Mouse (Mus musculus) Muller cell, postnatal 12 days (primary cell): ENCODE measurements around the gene Fkbp10.

Source experiments
- DNase-seq: peaks from one replicate; pipeline ENCODE4 v3.0.0-alpha.2; 2015; ENCODE audit errors: inconsistent ontology term

Fkbp10 gene

GRCm38 (mm10) chr11:100414914-100415822 is at the start of gene Fkbp10:
Gene Fkbp10, plus strand, starts transcription at chr11:100415697.
- peak; percentile 91 for DNase-seq

GRCm38 (mm10) chr11:100369145-100369544 is 46.4 kb upstream of the Fkbp10 start:
- no peak for DNase-seq

GRCm38 (mm10) chr11:100369822-100370221 is 45.7 kb upstream of the Fkbp10 start:
- DNase-seq: no peak

DNA sequence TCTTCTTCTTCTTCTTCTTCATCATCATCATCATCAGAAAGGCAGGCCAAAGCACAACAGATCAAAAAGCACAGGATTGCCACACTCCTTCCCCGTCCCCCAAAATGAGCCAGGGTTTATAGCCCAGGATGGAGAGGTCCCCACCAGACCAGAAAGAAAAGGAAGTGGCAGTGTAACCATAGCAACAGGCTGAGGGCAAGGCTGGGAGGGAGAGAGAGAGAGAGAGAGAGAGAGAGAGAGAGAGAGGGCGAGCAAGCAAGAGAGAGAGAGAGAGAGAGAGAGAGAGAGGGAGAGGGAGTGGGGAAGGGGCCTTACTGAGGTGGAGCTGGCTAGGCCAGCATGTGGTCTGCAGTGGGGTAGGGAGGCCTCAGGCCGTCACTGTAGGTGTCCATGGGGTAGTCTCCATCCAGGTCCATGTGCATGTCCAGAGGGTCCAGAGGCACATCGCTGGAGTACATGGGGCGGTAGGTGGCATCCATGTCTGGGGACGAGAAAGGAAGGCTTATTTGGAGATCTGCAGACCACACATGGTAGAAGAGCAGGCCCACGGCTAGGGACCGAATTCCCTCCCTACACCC is 43.4 kb upstream of the Fkbp10 start:
- DNase-seq: no peak

DNA sequence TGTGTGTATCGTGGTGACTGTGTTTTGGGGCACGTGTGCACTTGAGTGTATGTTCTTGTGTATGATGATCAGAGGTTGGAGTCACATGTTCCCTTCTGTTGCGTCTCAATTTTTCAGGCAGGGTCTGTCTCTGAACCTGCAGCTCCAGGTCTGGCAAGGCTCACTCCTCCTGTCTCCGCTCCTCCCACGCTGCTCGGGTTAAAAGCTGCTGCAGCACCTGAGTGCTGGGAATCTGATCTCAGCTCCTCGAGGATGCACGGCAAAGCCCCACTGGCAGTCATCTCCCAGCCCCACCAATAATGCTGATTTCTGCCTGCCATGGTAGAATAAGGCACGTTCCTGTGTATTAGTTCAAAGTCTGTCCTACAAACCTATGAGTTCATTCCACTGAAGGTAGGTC is 40.4 kb upstream of the Fkbp10 start:
- no peak for DNase-seq

GRCm38 (mm10) chr11:100376005-100376404 is 39.5 kb upstream of the Fkbp10 start:
- peak; percentile 18 for DNase-seq

- no peak for DNase-seq
Observed at GRCm38 (mm10) chr11:100376746-100377389, 38.6 kb upstream of the Fkbp10 start.

DNA sequence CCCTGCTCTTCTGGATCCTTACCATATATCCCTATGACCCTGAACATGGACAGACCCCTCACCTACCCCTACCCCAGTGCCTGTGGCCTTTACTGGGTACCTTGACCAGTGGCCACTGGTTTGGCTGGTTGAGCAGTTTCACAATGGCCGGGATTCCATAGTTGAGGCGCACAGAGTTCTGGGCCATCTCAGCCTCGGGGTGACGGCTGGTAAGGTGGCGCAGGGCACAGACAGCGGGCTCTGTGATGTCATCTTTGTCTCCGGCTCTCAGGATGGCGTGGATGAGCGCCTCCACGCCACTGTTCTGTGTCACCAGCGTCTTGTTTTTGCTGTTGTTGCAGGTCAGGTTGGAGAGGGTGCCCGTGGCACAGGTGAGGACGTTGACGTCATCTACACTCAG is 37.5 kb upstream of the Fkbp10 start:
- no peak for DNase-seq

DNA sequence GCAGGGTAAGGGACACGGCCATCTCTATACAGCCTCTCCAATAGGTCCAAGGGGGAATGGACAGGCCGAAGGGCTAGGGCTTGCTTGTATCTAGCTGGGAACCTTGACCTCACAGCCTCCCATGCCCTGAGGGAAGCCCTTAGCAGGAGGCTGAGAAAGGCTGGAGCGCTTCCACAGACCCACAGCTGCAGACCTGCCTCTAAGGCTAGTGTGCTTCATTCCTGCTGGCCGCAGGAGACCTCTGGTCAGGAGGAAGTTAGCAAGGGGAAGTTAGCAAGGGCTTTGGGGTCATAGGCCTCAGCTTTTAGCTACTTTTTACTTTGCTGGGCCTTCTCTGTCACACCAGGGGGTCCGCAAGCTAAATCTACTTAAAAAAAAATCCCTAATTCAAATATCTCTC is 37.1 kb upstream of the Fkbp10 start:
- no peak for DNase-seq

GRCm38 (mm10) chr11:100379311-100379710 is 36.2 kb upstream of the Fkbp10 start:
- DNase-seq: no peak

GRCm38 (mm10) chr11:100382682-100383081 is 32.8 kb upstream of the Fkbp10 start:
- no peak for DNase-seq

- no peak for DNase-seq
Observed at GRCm38 (mm10) chr11:100385016-100385415, 30.5 kb upstream of the Fkbp10 start.

GRCm38 (mm10) chr11:100386586-100386985 is 28.9 kb upstream of the Fkbp10 start:
- no peak for DNase-seq

DNA sequence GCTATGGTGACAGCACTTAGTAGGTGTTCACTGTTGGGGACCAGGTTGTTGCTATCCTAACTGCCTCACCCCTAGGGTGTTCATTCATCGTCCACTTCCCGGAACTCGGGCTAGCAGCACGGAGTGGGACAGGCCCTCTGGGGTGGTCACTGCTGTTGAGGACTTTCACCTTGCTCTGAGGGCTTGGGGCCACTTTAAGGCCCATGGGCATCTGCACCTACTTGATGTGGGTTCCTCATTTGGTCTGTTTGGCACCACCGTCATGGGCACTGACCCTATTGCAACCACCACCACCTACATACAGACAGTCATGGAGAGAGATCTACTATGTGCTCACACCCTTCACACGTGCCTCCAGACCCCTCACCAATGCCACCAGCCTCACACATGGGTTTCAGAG is 28.4 kb upstream of the Fkbp10 start:
- no peak for DNase-seq

DNA sequence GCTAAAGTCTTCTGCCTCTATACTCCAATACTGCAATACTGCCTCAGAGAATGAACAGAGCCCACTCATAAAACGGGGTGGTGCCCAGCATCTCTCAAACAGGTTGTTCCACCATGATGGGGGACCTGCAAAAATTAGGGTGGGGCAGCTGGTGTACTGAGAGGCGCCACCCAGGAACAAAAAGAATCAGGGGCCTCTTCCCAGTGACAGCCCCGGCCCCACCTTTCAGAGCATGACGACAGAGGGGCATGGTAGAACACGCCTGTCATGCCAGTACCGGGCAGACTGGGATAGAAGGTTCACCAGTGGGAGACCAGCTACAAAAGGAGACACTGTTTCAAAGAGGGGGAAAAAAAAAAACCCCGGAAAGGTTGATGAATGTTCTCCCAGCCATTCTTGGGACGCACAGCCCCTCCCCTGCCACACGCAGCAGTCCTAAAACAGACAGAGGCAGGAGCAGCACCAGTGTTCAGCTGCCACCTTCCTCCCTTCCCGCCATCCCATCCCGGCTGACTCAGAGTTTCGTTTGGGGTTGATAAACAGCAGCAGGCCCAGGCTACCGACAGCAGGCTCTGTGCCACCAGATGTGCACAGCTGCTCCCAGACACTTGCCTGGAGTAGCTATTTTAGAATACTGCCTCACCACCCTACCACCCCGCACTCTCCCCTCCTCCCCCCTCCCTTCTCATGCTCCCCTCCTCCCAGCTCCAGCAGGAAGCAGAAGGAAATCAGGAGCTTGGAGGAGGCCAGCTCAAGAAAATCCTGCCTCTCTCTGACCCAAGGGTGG is 27.7 kb upstream of the Fkbp10 start:
- DNase-seq: no peak

DNA sequence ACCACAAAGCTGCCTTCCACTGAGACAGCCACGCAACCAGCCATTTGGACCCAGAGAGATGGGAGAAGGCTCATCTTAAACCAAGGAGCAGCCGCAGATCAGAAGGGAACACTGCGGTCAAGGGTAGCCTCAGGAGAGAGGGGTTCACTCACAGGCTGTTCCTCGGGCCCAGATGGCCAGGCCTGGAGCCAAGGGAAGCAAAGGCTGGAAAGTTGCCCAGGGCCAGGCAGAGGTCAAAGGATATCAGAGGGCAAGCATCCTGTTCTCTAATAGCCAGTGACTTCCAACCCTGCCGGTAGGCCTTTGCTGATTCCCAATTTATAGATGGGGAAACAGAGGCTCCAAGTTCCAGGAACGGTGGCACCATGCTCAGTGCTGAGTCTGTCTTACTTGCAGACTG is 26.9 kb upstream of the Fkbp10 start:
- DNase-seq: no peak

GRCm38 (mm10) chr11:100389931-100390445 is 25.5 kb upstream of the Fkbp10 start:
- no peak for DNase-seq

DNA sequence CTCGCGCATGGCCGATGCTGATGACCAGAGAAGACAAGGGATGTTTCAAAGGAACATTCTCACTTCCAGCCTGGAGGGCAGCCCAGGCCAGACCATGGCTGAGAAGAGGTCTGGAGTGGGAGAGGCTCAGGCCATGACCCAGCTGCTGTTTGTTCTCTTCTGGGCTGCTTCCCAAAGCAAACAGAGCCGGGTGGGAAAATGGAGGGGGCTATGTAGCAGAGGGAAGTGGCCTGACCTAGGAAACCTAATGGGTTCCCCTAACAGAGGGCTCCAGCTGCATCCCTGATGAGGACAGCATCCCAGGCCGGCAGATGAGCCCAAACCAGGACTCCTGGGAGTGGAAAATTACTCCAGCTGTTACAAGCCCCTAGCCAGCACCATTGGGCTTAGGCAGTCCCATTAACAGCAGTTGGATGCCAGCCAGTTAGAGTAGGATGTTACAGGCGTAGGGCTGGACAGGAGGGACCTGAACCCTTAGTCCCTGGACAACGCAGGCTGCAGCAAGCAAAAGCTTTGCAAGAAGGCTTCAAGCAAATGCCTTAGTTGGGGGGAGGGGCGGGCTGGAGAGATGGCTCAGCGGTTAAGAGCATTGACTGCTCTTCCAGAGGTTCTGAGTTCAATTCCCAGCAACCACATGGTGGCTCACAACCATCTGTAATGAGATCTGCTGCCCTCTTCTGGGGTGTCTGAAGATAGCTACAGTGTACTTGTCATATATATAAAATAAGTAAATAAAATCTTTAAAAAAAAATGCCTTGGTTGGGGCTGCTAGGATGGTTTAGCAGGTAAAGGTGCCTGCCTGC is 24.2 kb upstream of the Fkbp10 start:
- DNase-seq: peak; percentile 81

GRCm38 (mm10) chr11:100391884-100392345 is 23.6 kb upstream of the Fkbp10 start:
- DNase-seq: no peak

GRCm38 (mm10) chr11:100392958-100393357 is 22.5 kb upstream of the Fkbp10 start:
- no peak for DNase-seq

DNA sequence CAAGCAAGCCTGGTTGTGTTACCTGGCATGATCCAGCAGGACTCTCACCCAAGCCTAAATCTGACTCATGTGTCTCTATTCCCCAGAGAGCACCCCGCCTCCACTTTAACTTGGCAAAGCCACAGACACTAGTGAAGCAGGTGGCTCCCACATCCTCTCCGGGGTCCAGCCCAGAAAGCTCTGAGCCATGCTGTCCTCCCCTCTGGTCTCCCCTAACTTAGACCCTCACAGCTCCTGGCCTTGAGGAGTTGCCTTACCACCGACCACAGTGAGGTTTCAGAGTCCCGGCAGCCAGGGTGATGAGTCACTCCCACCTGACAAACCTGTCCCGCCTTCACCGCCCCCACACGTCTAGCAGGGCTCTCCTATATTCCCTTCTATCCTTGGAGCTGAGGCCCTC is 21.8 kb upstream of the Fkbp10 start:
- no peak for DNase-seq
